Mouse (Mus musculus) mature B cell (primary cell): Measurements from ENCODE around the gene Iqsec3.

ENCODE experiments used
- in situ Hi-C: fragments of 300-500 bp; cut with MboI; formaldehyde crosslinking; loops from 2 replicates; pipeline ENCODE4 v1.14.3; 2019

Iqsec3 gene

GRCm38 (mm10) chr6:121454549-121455494 is 18.7 kb downstream of the Iqsec3 start:
- in situ Hi-C loops: no loop called here

- in situ Hi-C loops: no loop called here
Measured at GRCm38 (mm10) chr6:121453776-121454175, 19.7 kb downstream of the Iqsec3 start.

GRCm38 (mm10) chr6:121451703-121452102 is 21.8 kb downstream of the Iqsec3 start:
- in situ Hi-C loops: no loop called here

GRCm38 (mm10) chr6:121440696-121441220 is 32.7 kb downstream of the Iqsec3 start:
- in situ Hi-C loops: no loop called here

- in situ Hi-C loops: no loop called here
Measured at GRCm38 (mm10) chr6:121424830-121425229, 48.6 kb downstream of the Iqsec3 start.

- in situ Hi-C loops: no loop called here
Measured at GRCm38 (mm10) chr6:121424403-121424802, 49.1 kb downstream of the Iqsec3 start.

- in situ Hi-C loops: no loop called here
Measured at GRCm38 (mm10) chr6:121412558-121413297, 60.8 kb downstream of the Iqsec3 start.

GRCm38 (mm10) chr6:121407571-121408011 is 65.9 kb downstream of the Iqsec3 start:
- in situ Hi-C loops: no loop called here

- in situ Hi-C loops: no loop called here
Measured at GRCm38 (mm10) chr6:121405311-121405710, 68.2 kb downstream of the Iqsec3 start.

GRCm38 (mm10) chr6:121402661-121403244 is 70.7 kb downstream of the Iqsec3 start:
- in situ Hi-C loops: no loop called here

- in situ Hi-C loops: no loop called here
Measured at GRCm38 (mm10) chr6:121401826-121402660, 71.4 kb downstream of the Iqsec3 start.

- in situ Hi-C loops: no loop called here
Measured at GRCm38 (mm10) chr6:121401140-121401539, 72.3 kb downstream of the Iqsec3 start.

GRCm38 (mm10) chr6:121392610-121393252 is 80.7 kb downstream of the Iqsec3 start:
- in situ Hi-C loops: no loop called here

- in situ Hi-C loops: no loop called here
Measured at GRCm38 (mm10) chr6:121385397-121385796, 88.1 kb downstream of the Iqsec3 start.

GRCm38 (mm10) chr6:121382071-121382470 is 91.4 kb downstream of the Iqsec3 start:
- in situ Hi-C loops: no loop called here

GRCm38 (mm10) chr6:121380576-121380975 is 92.9 kb downstream of the Iqsec3 start:
- in situ Hi-C loops: no loop called here

- in situ Hi-C loops: no loop called here
Measured at GRCm38 (mm10) chr6:121378256-121378655, 95.2 kb downstream of the Iqsec3 start.

- in situ Hi-C loops: no loop called here
Measured at GRCm38 (mm10) chr6:121376159-121376558, 97.3 kb downstream of the Iqsec3 start.

GRCm38 (mm10) chr6:121371197-121371980 is 102.1 kb downstream of the Iqsec3 start:
- in situ Hi-C loops: no loop called here

GRCm38 (mm10) chr6:121367099-121367498 is 106.4 kb downstream of the Iqsec3 start:
- in situ Hi-C loops: loop anchor here (10.0 kb wide), 2 partner anchors 102 to 182 kb away; partner anchors contain the start of gene Pex26
